In genomic region chr7:27804297-27805030, GRCm38 (mm10) we compare ENCODE assay signal across 7 mouse cellular contexts. TPM values are rescaled to one million over a fixed set of nuclear protein-coding genes. Genes with fewer than 3 reads are reported as not detected.
DNase-seq lines count a peak whose midpoint lies in the region; ATAC-seq lines count a peak whose summit lies in the region.

No protein-coding gene starts in this region.

- no peaks in the 10 kb centered on the region for H3K27me3 ChIP-seq in intestine, embryonic 15.5 days (replicated peaks)
- H3K27me3 ChIP-seq in midbrain, embryonic 10.5 days (ENCODE audit: low read depth, poor library complexity, severe bottlenecking): no peaks in the 10 kb centered on the region

- peak; percentile 98 for ATAC-seq in intestine, embryonic 15.5 days

- H3K4me1 ChIP-seq in intestine, embryonic 15.5 days (replicated peaks): no peaks in the 10 kb centered on the region
- H3K4me1 ChIP-seq in midbrain, embryonic 10.5 days: peaks cover 23% of the 10 kb centered on the region

- H3K4me2 ChIP-seq in intestine, embryonic 15.5 days (replicated peaks): peak overlapping the region; percentile 80

- peak overlapping the region; percentile 63 for H3K4me3 ChIP-seq in intestine, embryonic 15.5 days (replicated peaks)
- peak overlapping the region; percentile 82 for H3K4me3 ChIP-seq in midbrain, embryonic 10.5 days

- H3K9ac ChIP-seq in intestine, embryonic 15.5 days: peak overlapping the region; percentile 70

- under 1% methylated on average over 25 of the region's 25 CpGs for WGBS in intestine, embryonic 15.5 days
- WGBS in midbrain, embryonic 10.5 days: under 1% methylated on average over 25 of the region's 25 CpGs

- peaks cover 5% of the 10 kb centered on the region; the same call in 1 of the 2 replicates for H3K36me3 ChIP-seq in intestine, embryonic 15.5 days
- H3K36me3 ChIP-seq in midbrain, embryonic 10.5 days: peaks cover 26% of the 10 kb centered on the region

- H3K27ac ChIP-seq in intestine, embryonic 15.5 days: peak overlapping the region; percentile 55; the same call in 1 of the 2 replicates
- H3K27ac ChIP-seq in midbrain, embryonic 10.5 days (replicated peaks): peak overlapping the region; percentile 81

- intact Hi-C loops in left cerebral cortex, postnatal 25 days (cut with DNase I): loop anchor here (2.0 to 5.0 kb wide), 3 partner anchors 34 to 72 kb away; partner anchors contain the start of genes Zfp59 and Zfp60

- peak; percentile 76 to 79 for DNase-seq in adrenal gland, adult 18-20 months (ENCODE audit: low spot score in 2 of 2)
- peak; percentile 92 for DNase-seq in embryo, embryonic 11 days
- peak; percentile 70 for DNase-seq in gastrocnemius, postnatal 25 days
- peak; percentile 86 to 95 for DNase-seq in left cerebral cortex, postnatal 25 days (ENCODE audit: low spot score in 2 of 2)
- peak; percentile 81 for DNase-seq in midbrain, embryonic 10.5 days (ENCODE audit: low spot score)
- DNase-seq in right cerebral cortex, postnatal 4 days: peak; percentile 73

- H3K9me3 ChIP-seq in intestine, embryonic 15.5 days: no peaks in the 10 kb centered on the region
- H3K9me3 ChIP-seq in midbrain, embryonic 10.5 days (replicated peaks): no peaks in the 10 kb centered on the region

RNA-seq across cellular contexts. Expression of gene Zfp626, which starts 2.5 kb away (rescaled TPM):
- total RNA-seq in adrenal gland, adult 18-20 months (2021): 1 to 10 TPM; 7.9 to 9.0 TPM
- 1 to 10 TPM; 3.8 to 3.9 TPM for total RNA-seq in gastrocnemius, postnatal 25 days (2021)
- 1.6 and 1.8 TPM in 2 replicates for polyA plus RNA-seq in intestine, embryonic 15.5 days (2015; fragmentation: Nextera tagmentation; extraction: Ambion mirVana)
- 1 to 10 TPM; 7.2 to 8.2 TPM for total RNA-seq in left cerebral cortex, postnatal 25 days (2021)
- 1.9 and 2.1 TPM in 2 replicates for polyA plus RNA-seq in midbrain, embryonic 10.5 days (2016; fragmentation: Nextera tagmentation; extraction: Ambion mirVana)

RNA-seq across cellular contexts. Expression of gene Zfp59, which starts 33.9 kb away (rescaled TPM):
- total RNA-seq in adrenal gland, adult 18-20 months (2021): 1 to 10 TPM; 3.1 to 3.3 TPM
- total RNA-seq in gastrocnemius, postnatal 25 days (2021): 1 to 10 TPM; 1.6 to 1.7 TPM
- polyA plus RNA-seq in intestine, embryonic 15.5 days (2015; fragmentation: Nextera tagmentation; extraction: Ambion mirVana): 5.9 and 6.4 TPM in 2 replicates
- total RNA-seq in left cerebral cortex, postnatal 25 days (2021): 1 to 10 TPM; 4.2 to 4.6 TPM
- 9.9 and 11.1 TPM in 2 replicates for polyA plus RNA-seq in midbrain, embryonic 10.5 days (2016; fragmentation: Nextera tagmentation; extraction: Ambion mirVana)

RNA-seq across cellular contexts. Expression of gene Zfp607a, which starts 52.9 kb away (rescaled TPM):
- 1 to 10 TPM; 3.9 to 5.2 TPM for total RNA-seq in adrenal gland, adult 18-20 months (2021)
- 1 to 10 TPM; 1.9 to 2.0 TPM for total RNA-seq in gastrocnemius, postnatal 25 days (2021)
- polyA plus RNA-seq in intestine, embryonic 15.5 days (2015; fragmentation: Nextera tagmentation; extraction: Ambion mirVana): 3.4 and 3.9 TPM in 2 replicates
- 1 to 10 TPM; 1.7 to 2.0 TPM for total RNA-seq in left cerebral cortex, postnatal 25 days (2021)
- polyA plus RNA-seq in midbrain, embryonic 10.5 days (2016; fragmentation: Nextera tagmentation; extraction: Ambion mirVana): 3.9 and 4.3 TPM in 2 replicates

Comparison
In these comparisons a context has a peak if more than half of its experiments do, and no peak if none do; other contexts are left out.
1. Peak in every context shown above with its lines: DNase-seq, ATAC-seq, H3K4me3 ChIP-seq and H3K27ac ChIP-seq.